Mouse (Mus musculus): Measurements from ENCODE around the gene Rtkn.

Gene Rtkn

GRCm38 (mm10) chr6:83172240-83172920, 37.1 kb downstream of the Rtkn start:
- DNase-seq (ENCODE audit: low spot score) = peak; percentile 70

- no peak for DNase-seq (ENCODE audit: low spot score)
Observed at GRCm38 (mm10) chr6:83175996-83176395, 40.7 kb downstream of the Rtkn start.

GRCm38 (mm10) chr6:83179390-83180117, 44.3 kb downstream of the Rtkn start:
- DNase-seq (ENCODE audit: low spot score) = peak; percentile 70

GRCm38 (mm10) chr6:83180605-83181004, 45.3 kb downstream of the Rtkn start:
- no peak for DNase-seq (ENCODE audit: low spot score)

- no peak for DNase-seq (ENCODE audit: low spot score)
Observed at GRCm38 (mm10) chr6:83184858-83185435, 49.7 kb downstream of the Rtkn start.

- peak; percentile 89 for DNase-seq (ENCODE audit: low spot score)
Observed at GRCm38 (mm10) chr6:83185895-83186861, 50.9 kb downstream of the Rtkn start.

- no peak for DNase-seq (ENCODE audit: low spot score)
Observed at GRCm38 (mm10) chr6:83186946-83187345, 51.7 kb downstream of the Rtkn start.

- DNase-seq (ENCODE audit: low spot score) = no peak
Observed at GRCm38 (mm10) chr6:83193571-83193970, 58.3 kb downstream of the Rtkn start.

- peak; percentile 71 for DNase-seq (ENCODE audit: low spot score)
Observed at GRCm38 (mm10) chr6:83197345-83198004, 62.2 kb downstream of the Rtkn start.
